Mouse (Mus musculus) kidney, adult 2 months (tissue): Measurements from ENCODE around the gene Ccdc171.

ENCODE experiments used
- CTCF ChIP-seq: fragments of 200-500 bp; conservative IDR thresholded peaks from 2 replicates; pipeline ENCODE4 v1.5.1; 2011; ENCODE audit warnings: low read depth, mild to moderate bottlenecking, control low read depth, low read length, moderate library complexity, mixed read lengths; ENCODE audit not compliant: insufficient read depth, insufficient read length
- POLR2A ChIP-seq: fragments of 200-500 bp; IDR thresholded peaks from one replicate; pipeline ENCODE4 v1.6.1; 2011; ENCODE audit warnings: low read depth, low read length, control low read depth

DNA sequence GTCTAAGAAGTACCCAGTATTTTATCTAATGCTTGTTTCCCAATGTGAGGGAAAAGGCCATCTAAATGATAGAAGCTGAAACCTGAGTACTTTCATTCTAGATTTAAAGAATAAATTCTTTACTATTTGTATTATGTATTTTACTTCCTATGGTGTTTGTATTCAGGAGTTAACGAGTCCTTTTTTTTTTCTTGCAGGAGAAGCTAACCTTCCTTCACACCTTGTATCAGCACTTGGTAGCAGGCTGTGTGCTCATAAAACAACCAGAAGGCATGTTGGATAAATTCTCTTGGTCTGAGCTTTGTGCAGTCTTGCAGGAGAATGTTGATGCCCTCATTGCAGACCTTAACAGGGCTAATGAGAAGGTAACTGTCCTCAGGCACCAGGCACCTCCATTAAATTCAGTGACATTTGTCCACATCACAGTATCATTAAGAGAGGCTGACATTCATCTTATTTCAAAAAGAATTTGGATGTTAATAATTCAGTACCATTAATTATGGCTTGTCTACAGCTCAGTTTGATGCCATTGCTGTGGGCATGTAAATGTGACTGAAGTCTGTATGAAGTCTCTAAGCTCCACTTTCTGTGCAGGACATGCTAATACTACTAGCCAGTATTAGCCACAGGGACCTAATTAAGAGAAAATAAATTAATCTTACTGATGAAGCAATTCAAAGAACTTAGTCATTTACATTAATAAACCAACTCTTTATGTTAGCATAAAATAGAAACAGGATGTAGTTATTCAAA is 136.3 kb downstream of the Ccdc171 start:
- no peak for TF ChIP-seq POLR2A
- no peak for TF ChIP-seq CTCF
